Mouse (Mus musculus) spleen, adult 2 months (tissue): ENCODE results near the gene Cfap77.

Experiments used
- CTCF ChIP-seq: fragments of 200-500 bp; IDR thresholded peaks from 2 replicates; pipeline ENCODE4 v1.5.1; 2011; ENCODE audit warnings: mild to moderate bottlenecking, inconsistent platforms; ENCODE audit not compliant: insufficient read depth, insufficient read length, insufficient replicate concordance; ENCODE audit errors: extremely low read depth
- POLR2A ChIP-seq: fragments of 200-500 bp; IDR thresholded peaks from 2 replicates; pipeline ENCODE4 v1.6.1; 2011; ENCODE audit warnings: low read depth, low read length, inconsistent platforms

- TF ChIP-seq POLR2A (no peak), CTCF (no peak)
Measured at GRCm38 (mm10) chr2:28912039-28912700, 142.7 kb downstream of the Cfap77 start.
